Mouse (Mus musculus): ENCODE results near the gene Cd244a. TPM values are rescaled to one million over a fixed set of nuclear protein-coding genes. Genes with fewer than 3 reads are reported as not detected.

Cd244a gene
- total RNA-seq, 2 experiments from 2014 or later: not detected

DNA sequence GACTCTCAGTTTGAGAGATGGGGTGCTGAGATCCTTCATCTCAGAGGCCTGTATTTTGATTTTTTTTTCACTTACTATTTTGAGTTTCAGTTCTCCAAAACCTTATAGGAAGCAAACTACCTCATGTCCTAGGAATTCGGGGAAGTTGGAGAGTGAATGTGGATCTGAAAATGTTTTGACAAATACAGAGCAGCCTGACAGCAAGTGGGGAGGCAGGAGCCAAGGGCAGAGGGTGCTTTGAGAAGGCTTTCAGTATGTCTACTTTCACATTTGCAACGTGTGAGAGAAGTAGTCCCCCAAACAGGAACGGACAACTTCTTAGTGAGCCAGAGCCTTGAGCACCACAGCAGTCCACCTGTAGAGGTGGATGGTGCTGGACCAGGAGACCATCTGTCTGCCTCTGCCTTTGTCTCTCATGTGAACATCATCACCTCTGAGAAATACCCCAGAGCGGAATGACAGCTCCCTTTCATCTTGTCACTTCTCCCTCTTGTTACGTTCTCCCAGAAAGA, 87.5 kb downstream of the Cd244a start:
- DNase-seq (ENCODE audit: low spot score in 2 of 2): no peak

- DNase-seq (ENCODE audit: low spot score in 2 of 2): no peak
Measured at GRCm38 (mm10) chr1:171647716-171648115, 88.7 kb downstream of the Cd244a start.

DNA sequence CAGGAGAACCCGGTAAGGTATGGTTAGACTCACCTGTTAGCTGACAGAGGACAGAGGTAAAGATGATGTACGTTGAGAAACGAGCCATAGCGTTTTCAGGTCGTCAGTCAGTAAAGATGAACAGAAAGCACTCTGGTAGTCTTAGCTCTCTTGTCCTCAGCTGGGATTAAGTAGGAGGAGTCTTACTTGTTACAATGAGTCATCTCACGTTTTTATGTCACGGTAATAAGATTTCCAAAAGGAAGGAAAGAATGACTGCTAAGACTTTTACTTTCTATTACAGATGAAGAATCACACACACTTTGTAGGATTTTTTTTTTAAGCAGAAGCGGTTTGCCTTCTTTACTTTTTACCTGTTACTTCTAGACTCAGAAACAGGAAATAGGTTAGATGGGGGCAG, 89.8 kb downstream of the Cd244a start:
- no peak for DNase-seq (ENCODE audit: low spot score in 2 of 2)

GRCm38 (mm10) chr1:171652734-171653133, 93.7 kb downstream of the Cd244a start, which contains the start of gene Slamf7:
Gene Slamf7, minus strand, starts transcription at chr1:171653035.
- DNase-seq (ENCODE audit: low spot score in 2 of 2): no peak

GRCm38 (mm10) chr1:171658561-171658991, 99.6 kb downstream of the Cd244a start:
- DNase-seq (ENCODE audit: low spot score in 2 of 2): peak; percentile 16 to 33

Small RNAs within 50 kb of the gene (microRNA-seq; reads per million reads assigned to microRNA genes)
- 0 reads per million in 2 experiments for gene Mir7683

Other genes with a start within 250 kb of the Cd244a start
- gene Dedd, start 230.0 kb upstream of the Cd244a start, total RNA-seq (2021): 10 to 100 TPM; 32.4 to 32.7 TPM
- gene Nit1, start 213.5 kb upstream of the Cd244a start, total RNA-seq (2021): 10 to 100 TPM; 40.5 to 41.4 TPM
- 100 to 1,000 TPM; 123 to 135 TPM for gene Pfdn2, start 213.5 kb upstream of the Cd244a start, total RNA-seq (2021)
- 1 to 10 TPM; 6.8 to 7.4 TPM for gene Klhdc9, start 198.4 kb upstream of the Cd244a start, total RNA-seq (2021)
- 1 to 10 TPM; 2.1 to 3.1 TPM for gene Nectin4, start 189.1 kb upstream of the Cd244a start, total RNA-seq (2021)
- 1 to 10 TPM; 2.1 to 2.4 TPM for gene Arhgap30, start 170.2 kb upstream of the Cd244a start, total RNA-seq (2021)
- 100 to 1,000 TPM; 129 to 135 TPM for gene Usf1, start 147.9 kb upstream of the Cd244a start, total RNA-seq (2021)
- 1 to 10 TPM; 2.6 to 2.9 TPM for gene Tstd1, start 140.3 kb upstream of the Cd244a start, total RNA-seq (2021)
- 1 to 10 TPM; 6.9 to 7.7 TPM for gene F11r, start 121.7 kb upstream of the Cd244a start, total RNA-seq (2021)
- 1 to 10 TPM; 7.5 to 8.9 TPM for gene Alyref2, start 55.7 kb upstream of the Cd244a start, total RNA-seq (2021)
- not detected for gene Itln1, start 23.9 kb upstream of the Cd244a start, total RNA-seq (2021)
- not detected for gene Ly9, start 48.2 kb downstream of the Cd244a start, total RNA-seq (2021)
- gene Slamf7, start 93.8 kb downstream of the Cd244a start, total RNA-seq (2021): not detected
- not detected for gene Cd48, start 122.8 kb downstream of the Cd244a start, total RNA-seq (2021)
- gene Slamf1, start 207.9 kb downstream of the Cd244a start, total RNA-seq (2021): under 1 TPM in 1 of 2 experiments, not detected in 1; 0.31 TPM

Data from layer of hippocampus, postnatal 14 days (tissue).